Comparison of ENCODE assay signal across 13 mouse cellular contexts in the genomic region with DNA sequence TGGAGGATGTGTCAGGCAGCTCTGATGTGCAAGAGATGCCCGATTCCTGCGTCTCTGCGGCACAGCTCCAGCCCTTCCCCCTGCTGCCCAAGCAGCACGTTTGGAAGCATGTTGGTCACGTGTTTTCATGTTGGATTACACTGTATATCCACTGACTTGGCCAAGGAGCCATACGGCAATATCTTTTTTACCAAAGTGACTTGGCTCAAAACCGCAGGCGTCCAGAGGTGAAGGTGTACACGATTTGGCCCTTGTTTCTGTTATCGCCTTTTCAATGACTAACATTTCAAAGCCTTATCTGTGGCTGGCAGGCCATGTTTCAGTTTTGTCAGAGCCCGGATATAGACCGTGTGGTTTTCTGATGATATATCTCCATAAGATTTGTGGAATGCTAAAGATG.
DNase-seq lines count a peak whose midpoint lies in the region; ATAC-seq lines count a peak whose summit lies in the region.
"Had no signal": no experiment of that assay in that cellular context is flagged by ENCODE, and none has a peak within 500 bp of the region (broad histone marks: within the 10 kb centered on the region; RNA-seq: fewer than 3 reads in every experiment).

No protein-coding gene starts in this region.

- 55% methylated on average over 12 of the region's 12 CpGs for WGBS in kidney, embryonic 14.5 days
- 70% methylated on average over 12 of the region's 12 CpGs for WGBS in embryonic facial prominence, embryonic 10.5 days
- 50% methylated on average over 12 of the region's 12 CpGs for WGBS in limb, embryonic 10.5 days

- no peak overlapping the region for H3K27ac ChIP-seq in kidney, embryonic 14.5 days (ENCODE audit: low read depth, low read length)
- no peak overlapping the region for H3K27ac ChIP-seq in embryonic facial prominence, embryonic 10.5 days (replicated peaks)
- no peak overlapping the region for H3K27ac ChIP-seq in limb, embryonic 10.5 days
- H3K27ac ChIP-seq: hindbrain, embryonic 12.5 days had no signal

- H3K9ac ChIP-seq in kidney, embryonic 14.5 days (ENCODE audit: low read depth, low read length), result no peak overlapping the region
- H3K9ac ChIP-seq: hindbrain, embryonic 12.5 days had no signal

- H3K27me3 ChIP-seq in kidney, embryonic 14.5 days (ENCODE audit: control insufficient read depth, insufficient read depth, low read length), result no peaks in the 10 kb centered on the region; the same call in 1 of the 2 replicates
- H3K27me3 ChIP-seq in embryonic facial prominence, embryonic 10.5 days (replicated peaks; ENCODE audit: low read depth, poor library complexity, severe bottlenecking), result no peaks in the 10 kb centered on the region
- H3K27me3 ChIP-seq in limb, embryonic 10.5 days (ENCODE audit: low read depth, poor library complexity, severe bottlenecking), result peaks cover 57% of the 10 kb centered on the region
- H3K27me3 ChIP-seq: hindbrain, embryonic 12.5 days had no signal

- ATAC-seq in kidney, embryonic 14.5 days (ENCODE audit: low FRiP score, low TSS enrichment), result peak; percentile 29; the same call in 1 of the 2 replicates

- H3K4me3 ChIP-seq in kidney, embryonic 14.5 days (ENCODE audit: low read length), result no peak overlapping the region
- no peak overlapping the region for H3K4me3 ChIP-seq in embryonic facial prominence, embryonic 10.5 days
- no peak overlapping the region for H3K4me3 ChIP-seq in limb, embryonic 10.5 days
- H3K4me3 ChIP-seq: hindbrain, embryonic 12.5 days had no signal

- no peak overlapping the region for H3K4me2 ChIP-seq in kidney, embryonic 14.5 days (replicated peaks; ENCODE audit: low read depth, low read length)
- H3K4me2 ChIP-seq: hindbrain, embryonic 12.5 days had no signal

- H3K9me3 ChIP-seq in kidney, embryonic 14.5 days (ENCODE audit: control insufficient read depth, low read length), result no peaks in the 10 kb centered on the region
- H3K9me3 ChIP-seq in embryonic facial prominence, embryonic 10.5 days, result no peaks in the 10 kb centered on the region
- H3K9me3 ChIP-seq in limb, embryonic 10.5 days (replicated peaks), result no peaks in the 10 kb centered on the region
- H3K9me3 ChIP-seq: hindbrain, embryonic 12.5 days had no signal

- peaks cover 1% of the 10 kb centered on the region; the same call in 1 of the 2 replicates for H3K4me1 ChIP-seq in kidney, embryonic 14.5 days (ENCODE audit: control insufficient read depth, insufficient read depth, low read length)
- peaks cover 18% of the 10 kb centered on the region for H3K4me1 ChIP-seq in embryonic facial prominence, embryonic 10.5 days
- H3K4me1 ChIP-seq in limb, embryonic 10.5 days, result peaks cover 48% of the 10 kb centered on the region

- peak; percentile 29 for DNase-seq in adrenal gland, postnatal 10 days
- DNase-seq in adrenal gland, postnatal 4 days (ENCODE audit: low spot score in 2 of 2), result no peak
- DNase-seq in kidney, adult 9 months, result no peak
- DNase-seq in embryonic facial prominence, embryonic 10.5 days (ENCODE audit: low spot score), result peak; percentile 31
- peak; percentile 54 for DNase-seq in limb, embryonic 10.5 days (ENCODE audit: low spot score)
- DNase-seq in thymus, postnatal 4 days, result no peak
- DNase-seq in kidney, postnatal 10 days, result no peak
- DNase-seq: cerebellum, adult 9-10 months; kidney, adult 8-10 months; liver; spleen, adult 18-20 months had no signal

- no peaks in the 10 kb centered on the region for H3K36me3 ChIP-seq in kidney, embryonic 14.5 days (ENCODE audit: control insufficient read depth, insufficient read depth, low read length)
- no peaks in the 10 kb centered on the region for H3K36me3 ChIP-seq in embryonic facial prominence, embryonic 10.5 days (replicated peaks)
- H3K36me3 ChIP-seq in limb, embryonic 10.5 days, result no peaks in the 10 kb centered on the region
- H3K36me3 ChIP-seq: hindbrain, embryonic 12.5 days had no signal

Comparison
In these comparisons a context has a peak if more than half of its experiments do, and no peak if none do; other contexts are left out.
1. DNase-seq: peak in adrenal gland, postnatal 10 days (single experiment), embryonic facial prominence, embryonic 10.5 days (single experiment) and limb, embryonic 10.5 days (single experiment); none in adrenal gland, postnatal 4 days (0 of 2), kidney, adult 9 months (single experiment), thymus, postnatal 4 days (single experiment) and kidney, postnatal 10 days (single experiment).